Mouse (Mus musculus): ENCODE measurements around the gene Mcm3ap.
A peak's percentile ranks its signal among the peaks of the same experiment; 100 is the strongest.

Gene Mcm3ap

GRCm38 (mm10) chr10:76468203-76469162 is at the start of gene Mcm3ap, which contains the start of gene Ybey:
Gene Mcm3ap (plus strand): TSS chr10:76468927.
Gene Ybey (minus strand): TSS chr10:76469114.
- peak; percentile 78 to 85 for DNase-seq (ENCODE audit: low spot score in 2 of 2)

GRCm38 (mm10) chr10:76425674-76426073 is 43.1 kb upstream of the Mcm3ap start:
- DNase-seq (ENCODE audit: low spot score in 2 of 2), result no peak

- no peak for DNase-seq (ENCODE audit: low spot score in 2 of 2)
These were observed 34.8 kb upstream of the Mcm3ap start for GRCm38 (mm10) chr10:76433925-76434324.

- DNase-seq (ENCODE audit: low spot score in 2 of 2), result no peak
These were observed 29.4 kb upstream of the Mcm3ap start for GRCm38 (mm10) chr10:76439107-76439890.

- DNase-seq (ENCODE audit: low spot score in 2 of 2), result no peak
These were observed 28.4 kb upstream of the Mcm3ap start, which contains the start of gene AC141477.1 for GRCm38 (mm10) chr10:76440281-76440680. Gene AC141477.1 (minus strand): TSS chr10:76440444.

GRCm38 (mm10) chr10:76442178-76443088 is 26.3 kb upstream of the Mcm3ap start, which contains the start of gene Pcnt:
Gene Pcnt (minus strand): TSS chr10:76442786.
- DNase-seq (ENCODE audit: low spot score in 2 of 2), result peak; percentile 95 to 97

GRCm38 (mm10) chr10:76445996-76446681 is 22.6 kb upstream of the Mcm3ap start:
- DNase-seq (ENCODE audit: low spot score in 2 of 2), result no peak

GRCm38 (mm10) chr10:76447406-76448229 is 21.1 kb upstream of the Mcm3ap start:
- no peak for DNase-seq (ENCODE audit: low spot score in 2 of 2)

GRCm38 (mm10) chr10:76448851-76449250 is 19.9 kb upstream of the Mcm3ap start, which contains the start of gene 2610028H24Rik:
Gene 2610028H24Rik (plus strand): TSS chr10:76449081.
- no peak for DNase-seq (ENCODE audit: low spot score in 2 of 2)

GRCm38 (mm10) chr10:76455289-76455688 is 13.4 kb upstream of the Mcm3ap start:
- DNase-seq (ENCODE audit: low spot score in 2 of 2), result peak; percentile 25 to 31

GRCm38 (mm10) chr10:76461255-76461654 is 7.5 kb upstream of the Mcm3ap start:
- no peak for DNase-seq (ENCODE audit: low spot score in 2 of 2)

- no peak for DNase-seq (ENCODE audit: low spot score in 2 of 2)
These were observed 6.4 kb upstream of the Mcm3ap start for GRCm38 (mm10) chr10:76462312-76462711.

GRCm38 (mm10) chr10:76462721-76463120 is 6.0 kb upstream of the Mcm3ap start:
- DNase-seq (ENCODE audit: low spot score in 2 of 2), result no peak

GRCm38 (mm10) chr10:76473759-76474158 is 5.0 kb downstream of the Mcm3ap start:
- DNase-seq (ENCODE audit: low spot score in 2 of 2), result no peak

GRCm38 (mm10) chr10:76480851-76481250 is 12.1 kb downstream of the Mcm3ap start:
- peak; percentile 41 to 73 for DNase-seq (ENCODE audit: low spot score in 2 of 2)

- no peak for DNase-seq (ENCODE audit: low spot score in 2 of 2)
These were observed 12.8 kb downstream of the Mcm3ap start for GRCm38 (mm10) chr10:76481480-76481879.

- no peak for DNase-seq (ENCODE audit: low spot score in 2 of 2)
These were observed 17.6 kb downstream of the Mcm3ap start for GRCm38 (mm10) chr10:76486302-76486701.

GRCm38 (mm10) chr10:76488265-76488664 is 19.5 kb downstream of the Mcm3ap start:
- no peak for DNase-seq (ENCODE audit: low spot score in 2 of 2)

- DNase-seq (ENCODE audit: low spot score in 2 of 2), result no peak
These were observed 20.5 kb downstream of the Mcm3ap start for GRCm38 (mm10) chr10:76489205-76489604.

GRCm38 (mm10) chr10:76493527-76493926 is 24.8 kb downstream of the Mcm3ap start:
- DNase-seq (ENCODE audit: low spot score in 2 of 2), result no peak

All from urinary bladder, adult 18-20 months (tissue).